Mouse (Mus musculus) liver, embryonic 11.5 days (tissue): Measurements from ENCODE around the gene Aqr. TPM values are rescaled to one million over a fixed set of nuclear protein-coding genes. Genes with fewer than 3 reads are reported as not detected.
"Not testable (repeated sequence)": the region's sequence is repeated elsewhere in the genome, so short reads cannot be mapped to it uniquely, and the experiment has no call there.

Source experiments
- ATAC-seq: fragments of 200-750 bp; cut with Nextera tagmentation; replicated peaks from 2 replicates; pipeline ENCODE4 v1.8.0; 2017; ENCODE audit warnings: moderate number of reproducible peaks, mild to moderate bottlenecking, moderate TSS enrichment, moderate library complexity; ENCODE audit not compliant: low FRiP score
- DNase-seq: peaks from one replicate; pipeline ENCODE4 v3.0.0-alpha.2; 2017; ENCODE audit warnings: low spot score
- H3K27ac ChIP-seq: fragments of 300-500 bp; sonication (generic); 2 replicates; pipeline ENCODE4 v1.5.1; 2014; ENCODE audit warnings: mild to moderate bottlenecking, low read depth, low read length, control low read depth
- H3K27me3 ChIP-seq: fragments of 300-500 bp; sonication (generic); replicated peaks from 2 replicates; pipeline ENCODE4 v1.6.1; 2014; ENCODE audit warnings: low read length, mixed read lengths; ENCODE audit not compliant: control insufficient read depth, insufficient read depth
- H3K36me3 ChIP-seq: fragments of 300-500 bp; sonication (generic); 2 replicates; pipeline ENCODE4 v1.6.1; 2014; ENCODE audit warnings: mild to moderate bottlenecking, low read length, moderate library complexity, mixed read lengths; ENCODE audit not compliant: control insufficient read depth, insufficient read depth
- H3K4me1 ChIP-seq: fragments of 300-500 bp; sonication (generic); replicated peaks from 2 replicates; pipeline ENCODE4 v1.6.1; 2014; ENCODE audit warnings: low read length, mixed read lengths; ENCODE audit not compliant: control insufficient read depth, insufficient read depth
- H3K4me2 ChIP-seq: fragments of 300-500 bp; sonication (generic); 2 replicates; pipeline ENCODE4 v1.6.1; 2014; ENCODE audit warnings: mild to moderate bottlenecking, control low read depth, moderate library complexity
- H3K4me3 ChIP-seq: fragments of 300-500 bp; sonication (generic); 2 replicates; pipeline ENCODE4 v1.5.1; 2014; ENCODE audit warnings: low read depth, low read length, control low read depth
- H3K9ac ChIP-seq: fragments of 300-500 bp; sonication (generic); 2 replicates; pipeline ENCODE4 v1.6.1; 2014; ENCODE audit warnings: low read depth, low read length, control low read depth
- H3K9me3 ChIP-seq: fragments of 300-500 bp; sonication (generic); 2 replicates; pipeline ENCODE4 v1.6.1; 2016; ENCODE audit warnings: low read length, inconsistent platforms, mixed read lengths; ENCODE audit not compliant: control insufficient read depth
- WGBS: fragments of 180-500 bp; shearing (Covaris S2); extraction: QIAGEN DNeasy Blood & Tissue Kit; methylation state at CpG from one replicate; pipeline ENCODE4 v1.1.7; 2014; 5-methylcytosine and 5-hydroxymethylcytosine counted together
- polyA plus RNA-seq: library from polyadenylated mRNA; unstranded; fragments of >200 nt; fragmentation: Nextera tagmentation; extraction: Ambion mirVana; gene quantifications from 2 replicates; pipeline ENCODE4 v1.2.1, GENCODE M21; 2014

The Aqr gene
- polyA plus RNA-seq: 57.0 and 61.2 TPM in 2 replicates

GRCm38 (mm10) chr2:114186924-114187323 is at the start of gene Aqr:
Aqr (minus strand) TSS chr2:114187024.
- not testable (repeated sequence) for H3K36me3 ChIP-seq, H3K27me3 ChIP-seq, H3K4me3 ChIP-seq, H3K4me1 ChIP-seq, H3K27ac ChIP-seq, H3K4me2 ChIP-seq, H3K9me3 ChIP-seq, H3K9ac ChIP-seq, DNase-seq, ATAC-seq
- 67% methylated on average over 1 of the region's 6 CpGs for WGBS

DNA sequence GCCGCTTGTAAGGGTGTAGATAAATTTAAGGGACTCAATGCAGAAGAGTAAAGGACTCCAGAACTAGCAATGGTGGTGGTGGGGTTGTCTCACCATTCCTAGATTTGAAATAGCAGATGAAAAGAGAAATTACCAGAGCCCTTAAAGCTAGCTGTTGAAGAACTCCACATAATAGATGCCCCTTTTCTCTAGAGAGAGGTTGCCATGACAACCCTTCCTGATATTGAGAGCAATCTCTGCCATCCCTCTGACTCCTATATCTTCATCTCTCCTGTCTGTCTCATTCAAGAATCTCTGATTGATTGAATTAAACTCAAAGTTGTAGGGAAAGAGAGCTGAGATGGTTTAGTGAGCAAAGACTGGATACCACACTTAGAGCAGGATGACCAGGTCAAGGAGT is 49.7 kb upstream of the Aqr start:
- H3K9ac ChIP-seq: no peak overlapping the region
- 0 out of 2 replicates have a peak, but pooled peaks cover 3% of the 10 kb centered on the region for H3K27me3 ChIP-seq
- no peak overlapping the region for H3K4me2 ChIP-seq
- DNase-seq (no peak), ATAC-seq (no peak)
- 64% methylated on average over 1 of the region's 1 CpGs for WGBS
- H3K27ac ChIP-seq: no peak overlapping the region
- H3K4me1 ChIP-seq: no peaks in the 10 kb centered on the region
- no peaks in the 10 kb centered on the region for H3K9me3 ChIP-seq
- H3K4me3 ChIP-seq: no peak overlapping the region
- no peaks in the 10 kb centered on the region for H3K36me3 ChIP-seq

GRCm38 (mm10) chr2:114235584-114235983 is 48.8 kb upstream of the Aqr start:
- no peaks in the 10 kb centered on the region for H3K36me3 ChIP-seq
- H3K4me3 ChIP-seq: no peak overlapping the region
- ATAC-seq (no peak), DNase-seq (no peak)
- H3K4me2 ChIP-seq: no peak overlapping the region
- 74% methylated on average over 3 of the region's 3 CpGs for WGBS
- no peaks in the 10 kb centered on the region for H3K4me1 ChIP-seq
- no peak overlapping the region for H3K27ac ChIP-seq
- H3K27me3 ChIP-seq: 0 out of 2 replicates have a peak, but pooled peaks cover 3% of the 10 kb centered on the region
- no peak overlapping the region for H3K9ac ChIP-seq
- no peaks in the 10 kb centered on the region for H3K9me3 ChIP-seq

DNA sequence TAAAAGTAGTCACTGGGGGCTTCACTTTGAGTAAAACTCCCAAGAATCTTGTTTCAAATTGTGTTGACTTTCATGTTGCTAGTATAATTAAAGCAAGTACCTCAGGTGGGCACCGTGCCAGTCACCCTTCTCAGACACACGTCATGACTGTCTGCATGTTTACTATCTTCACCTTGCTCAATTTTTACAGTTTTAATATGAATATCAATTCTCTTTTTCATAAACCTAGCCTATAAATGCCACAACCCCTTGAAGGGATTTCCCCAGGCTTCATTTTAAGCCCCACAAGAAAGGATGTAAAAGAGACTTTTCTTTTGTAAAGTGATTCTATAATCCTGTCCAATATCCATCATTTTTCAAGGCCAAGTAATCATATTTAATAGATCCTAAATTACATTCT is 44.4 kb upstream of the Aqr start:
- 78% methylated on average over 2 of the region's 2 CpGs for WGBS
- no peaks in the 10 kb centered on the region for H3K36me3 ChIP-seq
- no peak overlapping the region for H3K27ac ChIP-seq
- no peak overlapping the region for H3K4me3 ChIP-seq
- H3K9me3 ChIP-seq: no peaks in the 10 kb centered on the region
- H3K27me3 ChIP-seq: no peaks in the 10 kb centered on the region
- DNase-seq: no peak
- no peaks in the 10 kb centered on the region for H3K4me1 ChIP-seq
- no peak overlapping the region for H3K4me2 ChIP-seq
- no peak overlapping the region for H3K9ac ChIP-seq
- no peak for ATAC-seq

DNA sequence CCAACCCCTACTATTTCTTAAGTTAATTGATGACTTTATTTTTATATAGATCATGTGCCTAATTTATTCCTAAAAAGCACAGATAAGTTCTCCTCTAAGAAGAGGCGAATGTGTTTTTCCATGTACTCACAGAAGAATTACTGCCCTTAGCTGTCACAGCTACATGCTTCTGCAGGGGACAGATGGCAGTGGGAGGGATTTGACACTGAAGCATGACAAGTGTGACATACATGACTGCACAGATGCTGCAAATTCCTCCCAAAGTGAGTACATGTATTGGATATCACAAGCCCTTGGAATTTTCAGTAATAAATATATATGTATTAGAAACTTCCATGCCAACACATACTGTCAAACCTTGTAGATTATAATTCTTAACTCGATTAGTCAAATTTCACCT is 41.8 kb upstream of the Aqr start:
- Histone ChIP-seq H3K27me3 (no peaks in the 10 kb centered on the region), H3K4me3 (no peak overlapping the region), H3K9me3 (no peaks in the 10 kb centered on the region), H3K4me2 (no peak overlapping the region), H3K27ac (no peak overlapping the region), H3K4me1 (no peaks in the 10 kb centered on the region), H3K9ac (no peak overlapping the region), H3K36me3 (no peaks in the 10 kb centered on the region)
- 78% methylated on average over 2 of the region's 2 CpGs for WGBS
- DNase-seq (no peak), ATAC-seq (no peak)

DNA sequence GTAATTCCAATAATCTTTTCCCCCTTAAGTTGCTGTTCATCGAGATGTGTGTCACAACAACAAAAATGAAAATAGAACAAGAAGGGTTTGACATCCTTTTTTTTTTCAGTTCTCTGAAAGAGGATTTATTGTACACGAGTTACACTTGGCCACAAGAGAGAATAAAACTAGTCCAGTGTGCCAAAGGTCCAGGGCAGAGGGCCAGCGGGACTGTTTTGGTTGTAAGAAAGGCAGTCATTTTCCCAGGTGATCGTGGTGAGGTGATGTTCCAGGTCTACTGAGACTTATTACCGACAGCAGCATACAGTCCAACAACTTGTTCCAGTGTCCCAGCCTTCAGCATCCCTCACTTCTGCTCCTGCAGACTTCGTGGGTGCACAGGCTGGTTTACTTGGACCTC is 18.2 kb upstream of the Aqr start:
- H3K4me1 ChIP-seq: peaks cover 3% of the 10 kb centered on the region; the same call in 1 of the 2 replicates
- H3K36me3 ChIP-seq: no peaks in the 10 kb centered on the region
- no peak overlapping the region for H3K4me3 ChIP-seq
- H3K9me3 ChIP-seq: no peaks in the 10 kb centered on the region
- no peak overlapping the region for H3K4me2 ChIP-seq
- H3K9ac ChIP-seq: no peak overlapping the region
- ATAC-seq (no peak), DNase-seq (no peak)
- H3K27me3 ChIP-seq: no peaks in the 10 kb centered on the region
- 63% methylated on average over 6 of the region's 6 CpGs for WGBS
- no peak overlapping the region for H3K27ac ChIP-seq

- H3K9ac ChIP-seq: peak overlapping the region; percentile 92; the same call in 1 of the 2 replicates
- H3K4me1 ChIP-seq: peaks cover 7% of the 10 kb centered on the region; the same call in 1 of the 2 replicates
- no peak overlapping the region for H3K27ac ChIP-seq
- H3K4me2 ChIP-seq: peak overlapping the region; percentile 73
- DNase-seq: no peak
- peaks cover 3% of the 10 kb centered on the region; the same call in 1 of the 2 replicates for H3K36me3 ChIP-seq
- H3K9me3 ChIP-seq: no peaks in the 10 kb centered on the region
- H3K27me3 ChIP-seq: no peaks in the 10 kb centered on the region
- peak overlapping the region; percentile 79 for H3K4me3 ChIP-seq
- WGBS: 30% methylated on average over 4 of the region's 4 CpGs
- ATAC-seq: 0 out of 2 replicates have a peak, but pooled peaks have one; percentile 2
Measured at GRCm38 (mm10) chr2:114201574-114201973, 14.8 kb upstream of the Aqr start.

DNA sequence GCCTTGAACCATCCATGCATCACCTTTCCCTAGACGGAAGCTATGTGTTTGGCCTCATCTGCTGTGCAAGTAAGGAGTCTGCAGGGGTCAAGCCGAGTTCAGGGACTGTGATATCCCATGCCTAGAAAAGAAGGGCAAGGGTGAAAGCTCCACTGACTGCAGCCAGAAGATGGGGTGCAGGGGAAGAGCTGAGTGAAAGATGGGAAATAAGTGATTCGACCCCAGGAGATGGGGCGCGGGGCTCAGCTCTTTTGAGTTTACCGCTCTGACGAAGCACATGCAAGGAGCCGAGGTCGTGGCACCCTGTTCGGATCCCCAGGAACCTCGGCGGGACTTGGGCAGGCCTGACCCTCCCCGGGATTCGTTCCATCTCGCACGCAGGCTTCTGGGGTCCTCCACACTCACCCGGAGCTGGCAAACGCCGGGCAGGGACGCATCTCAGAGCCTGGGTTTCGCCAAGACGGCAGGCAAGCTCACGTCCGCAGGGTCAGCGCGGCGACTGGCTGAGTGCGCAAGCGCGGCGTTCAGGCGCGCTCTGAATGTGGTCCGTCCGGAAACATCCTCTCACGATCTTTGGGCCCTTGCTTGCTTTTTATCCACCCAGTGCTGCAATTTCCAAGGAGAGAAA is 14.2 kb upstream of the Aqr start, which contains the start of gene Zfp770:
TSS of gene Zfp770 (minus strand) at position 538 of the 628 bp plus-strand sequence.
- peaks cover 7% of the 10 kb centered on the region; the same call in 1 of the 2 replicates for H3K4me1 ChIP-seq
- under 1% methylated on average over 36 of the region's 36 CpGs for WGBS
- no peaks in the 10 kb centered on the region for H3K27me3 ChIP-seq
- DNase-seq (peak; percentile 82), ATAC-seq (peak; percentile 95)
- peak within 1 kb of the TSS; percentile 92 for H3K9ac ChIP-seq
- H3K4me3 ChIP-seq: peak within 1 kb of the TSS; percentile 79
- H3K36me3 ChIP-seq: peaks cover 6% of the 10 kb centered on the region; the same call in 1 of the 2 replicates
- no peaks in the 10 kb centered on the region for H3K9me3 ChIP-seq
- 0 out of 2 replicates have a peak within 1 kb of the TSS, but pooled peaks have one; percentile 40 for H3K27ac ChIP-seq
- peak within 1 kb of the TSS; percentile 73 for H3K4me2 ChIP-seq

GRCm38 (mm10) chr2:114196421-114196820 is 9.6 kb upstream of the Aqr start:
- H3K9me3 ChIP-seq: no peaks in the 10 kb centered on the region
- no peaks in the 10 kb centered on the region for H3K27me3 ChIP-seq
- DNase-seq: no peak
- H3K4me3 ChIP-seq: no peak overlapping the region
- no peak for ATAC-seq
- H3K4me2 ChIP-seq: no peak overlapping the region
- WGBS: 93% methylated on average over 5 of the region's 5 CpGs
- H3K27ac ChIP-seq: no peak overlapping the region
- H3K9ac ChIP-seq: no peak overlapping the region
- peaks cover 7% of the 10 kb centered on the region; the same call in 1 of the 2 replicates for H3K4me1 ChIP-seq
- peaks cover 9% of the 10 kb centered on the region; the same call in 1 of the 2 replicates for H3K36me3 ChIP-seq
